Mouse (Mus musculus): ENCODE data around the gene Clcnka. TPM values are rescaled to one million over a fixed set of nuclear protein-coding genes. Genes with fewer than 3 reads are reported as not detected.

Clcnka gene
- polyA plus RNA-seq (2011; ENCODE audit: insufficient read length, low read depth, missing spikeins), result not detected in 2 replicates

DNA sequence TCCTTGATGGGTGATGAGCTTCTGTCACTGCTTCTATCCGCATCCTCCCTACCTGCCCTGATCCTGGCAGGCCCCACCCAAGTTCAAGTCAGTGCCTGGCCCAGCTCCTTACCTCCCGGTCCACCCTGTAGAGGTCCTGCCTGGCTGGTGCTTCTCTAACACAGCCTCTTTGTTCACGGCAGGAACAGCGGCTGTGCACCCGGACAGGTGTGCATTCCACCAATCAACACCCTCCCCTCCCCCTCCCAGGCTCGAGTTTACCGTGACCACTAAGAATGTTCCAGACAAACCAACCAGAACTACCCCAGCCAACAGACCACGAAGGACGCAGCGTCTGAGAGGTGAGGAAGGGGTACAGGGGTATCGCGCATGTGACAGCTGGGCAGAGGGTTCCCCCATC lies at the start of gene Clcnka:
Gene Clcnka (minus strand): TSS at position 180 of the 400 bp plus-strand sequence.
- H3K4me3 ChIP-seq (ENCODE audit: insufficient read depth, low read length), result no peak within 1 kb of the TSS
- no peak within 1 kb of the TSS for H3K27ac ChIP-seq (ENCODE audit: insufficient read depth, low read length)
- TF ChIP-seq POLR2A (IDR thresholded peaks at IDR 0.05; ENCODE audit: low read depth, low read length), result no peak
- TF ChIP-seq CTCF (IDR thresholded peaks at IDR 0.05; ENCODE audit: borderline replicate concordance, insufficient read depth, low read length), result no peak
- no peaks in the 10 kb centered on the region for H3K4me1 ChIP-seq (ENCODE audit: control insufficient read depth, insufficient read depth, low read length)

DNA sequence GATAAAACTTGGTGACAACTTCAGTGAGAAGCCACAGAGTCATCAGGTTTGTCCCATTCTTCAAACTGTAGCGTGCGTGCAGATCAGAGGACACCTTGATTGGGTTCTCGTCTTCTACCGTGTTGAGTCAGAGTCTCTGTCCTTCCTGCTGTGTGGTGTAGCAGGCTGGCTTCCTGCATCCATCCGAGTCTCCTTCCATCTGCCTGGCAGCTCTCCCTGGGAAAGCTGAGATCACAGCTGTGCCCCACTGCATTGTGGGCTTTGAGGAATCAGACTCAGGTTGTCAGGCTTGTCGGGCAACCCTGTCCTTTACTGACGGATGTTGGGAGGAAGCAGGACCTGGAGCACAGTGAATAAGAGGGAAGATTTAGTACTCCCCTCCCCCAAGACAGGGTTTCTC lies 47.7 kb upstream of the Clcnka start:
- TF ChIP-seq CTCF (IDR thresholded peaks at IDR 0.05; ENCODE audit: borderline replicate concordance, insufficient read depth, low read length) (no peak), POLR2A (IDR thresholded peaks at IDR 0.05; ENCODE audit: low read depth, low read length) (no peak)
- no peak overlapping the region for H3K27ac ChIP-seq (ENCODE audit: insufficient read depth, low read length)
- no peaks in the 10 kb centered on the region for H3K4me1 ChIP-seq (ENCODE audit: control insufficient read depth, insufficient read depth, low read length)
- H3K4me3 ChIP-seq (ENCODE audit: insufficient read depth, low read length), result no peak overlapping the region

- H3K27ac ChIP-seq (ENCODE audit: insufficient read depth, low read length), result no peak overlapping the region
- H3K4me3 ChIP-seq (ENCODE audit: insufficient read depth, low read length), result peak overlapping the region; percentile 76
- no peak for TF ChIP-seq POLR2A (IDR thresholded peaks at IDR 0.05; ENCODE audit: low read depth, low read length)
- no peak for TF ChIP-seq CTCF (IDR thresholded peaks at IDR 0.05; ENCODE audit: borderline replicate concordance, insufficient read depth, low read length)
- H3K4me1 ChIP-seq (ENCODE audit: control insufficient read depth, insufficient read depth, low read length), result no peaks in the 10 kb centered on the region
Observed at GRCm38 (mm10) chr4:141445328-141445720, 46.8 kb upstream of the Clcnka start.

DNA sequence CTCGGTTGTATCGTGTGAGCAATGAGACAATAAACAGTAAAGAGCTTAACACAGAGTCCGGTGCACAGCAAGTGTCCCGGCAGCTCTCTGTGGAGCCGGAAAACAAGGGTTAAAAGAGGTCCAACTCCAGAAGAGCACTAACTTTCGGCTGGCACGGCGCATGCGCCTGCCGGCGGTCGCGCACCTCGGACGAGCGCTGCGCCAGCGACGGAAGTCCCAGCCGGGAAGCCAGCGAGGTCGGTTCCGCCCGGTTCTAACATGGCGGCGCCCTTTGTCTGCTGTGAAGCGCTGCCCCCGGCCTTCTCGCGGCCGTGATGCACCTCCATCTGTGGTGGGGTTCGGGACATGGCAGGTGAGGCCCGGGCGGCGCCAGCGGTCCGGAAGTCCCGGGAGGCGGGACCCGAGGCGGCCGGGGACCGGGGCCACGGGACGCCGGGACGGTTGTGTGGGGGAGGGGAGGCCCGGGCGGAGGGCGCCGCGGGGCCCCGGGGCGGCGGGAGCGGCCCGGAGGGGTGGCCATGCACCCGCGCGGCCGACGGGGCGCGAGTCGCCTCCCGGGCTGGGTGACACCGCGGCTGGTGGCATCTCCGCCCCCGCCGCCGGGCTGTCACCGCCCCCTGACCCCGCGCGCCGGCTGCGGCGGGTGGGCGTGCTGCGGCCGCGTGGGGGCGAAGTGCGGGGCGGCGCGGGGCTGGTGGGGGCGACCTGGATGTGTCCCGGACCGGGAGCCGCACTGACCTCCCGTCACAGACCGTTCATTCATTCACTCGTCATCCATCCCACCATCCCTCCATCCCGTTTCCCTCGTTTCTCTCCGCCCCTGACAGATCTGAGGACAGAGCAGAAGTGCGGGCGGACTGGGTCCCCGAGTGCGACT lies 46.2 kb upstream of the Clcnka start, which contains the start of gene Zbtb17:
Gene Zbtb17 (plus strand): TSS at position 204 of the 877 bp plus-strand sequence.
- Histone ChIP-seq H3K27ac (ENCODE audit: insufficient read depth, low read length) (no peak within 1 kb of the TSS; the same call in 1 of the 2 replicates), H3K4me3 (ENCODE audit: insufficient read depth, low read length) (peak within 1 kb of the TSS; percentile 76), H3K4me1 (ENCODE audit: control insufficient read depth, insufficient read depth, low read length) (no peaks in the 10 kb centered on the region)
- TF ChIP-seq CTCF (IDR thresholded peaks at IDR 0.05; ENCODE audit: borderline replicate concordance, insufficient read depth, low read length), result no peak
- TF ChIP-seq POLR2A (IDR thresholded peaks at IDR 0.05; ENCODE audit: low read depth, low read length), result peak; percentile 67

DNA sequence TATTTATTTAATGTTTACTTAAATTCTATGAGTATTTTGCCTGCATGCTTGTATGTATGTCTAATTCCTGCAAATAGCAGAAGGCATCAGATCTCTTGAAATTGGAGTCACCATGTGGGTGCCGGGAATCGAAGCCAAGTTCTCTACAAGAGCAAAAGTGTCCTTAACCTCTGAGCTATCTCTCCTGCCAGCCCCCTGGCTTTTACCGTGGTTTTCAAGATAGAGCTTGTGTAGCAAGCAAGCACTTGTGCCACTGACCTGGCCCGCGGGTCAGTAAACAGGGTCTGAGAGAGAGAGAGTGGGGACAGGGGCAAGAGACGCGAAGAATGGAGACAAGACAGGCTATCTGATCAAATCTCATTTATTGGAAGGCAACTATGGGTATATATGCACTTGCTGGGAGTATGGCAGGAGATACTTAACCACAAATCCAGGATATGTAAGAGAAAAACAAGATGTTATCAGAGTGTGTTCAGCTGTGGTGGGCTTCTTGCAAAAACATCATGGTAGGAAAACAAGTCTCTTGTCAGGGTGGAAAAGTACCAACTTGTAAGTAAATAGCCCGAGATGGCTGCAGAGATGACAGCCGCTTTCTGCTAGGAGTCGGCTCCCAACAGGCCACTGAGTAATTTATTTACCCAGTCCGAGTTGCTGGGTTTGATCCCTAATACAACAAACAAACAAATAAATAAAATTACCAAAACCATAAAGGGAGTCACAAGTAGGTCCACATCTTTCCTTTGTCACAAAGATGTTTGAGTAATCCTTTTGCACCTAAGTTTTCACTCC lies 45.3 kb upstream of the Clcnka start:
- H3K27ac ChIP-seq (ENCODE audit: insufficient read depth, low read length), result no peak overlapping the region; the same call in 1 of the 2 replicates
- TF ChIP-seq POLR2A (IDR thresholded peaks at IDR 0.05; ENCODE audit: low read depth, low read length) (no peak), CTCF (IDR thresholded peaks at IDR 0.05; ENCODE audit: borderline replicate concordance, insufficient read depth, low read length) (no peak)
- no peaks in the 10 kb centered on the region for H3K4me1 ChIP-seq (ENCODE audit: control insufficient read depth, insufficient read depth, low read length)
- H3K4me3 ChIP-seq (ENCODE audit: insufficient read depth, low read length), result peak overlapping the region; percentile 66

- H3K4me1 ChIP-seq (ENCODE audit: control insufficient read depth, insufficient read depth, low read length), result no peaks in the 10 kb centered on the region
- TF ChIP-seq POLR2A (IDR thresholded peaks at IDR 0.05; ENCODE audit: low read depth, low read length), result no peak
- TF ChIP-seq CTCF (IDR thresholded peaks at IDR 0.05; ENCODE audit: borderline replicate concordance, insufficient read depth, low read length), result no peak
- no peak overlapping the region for H3K27ac ChIP-seq (ENCODE audit: insufficient read depth, low read length)
- H3K4me3 ChIP-seq (ENCODE audit: insufficient read depth, low read length), result no peak overlapping the region
Observed at GRCm38 (mm10) chr4:141440877-141441276, 42.4 kb upstream of the Clcnka start.

DNA sequence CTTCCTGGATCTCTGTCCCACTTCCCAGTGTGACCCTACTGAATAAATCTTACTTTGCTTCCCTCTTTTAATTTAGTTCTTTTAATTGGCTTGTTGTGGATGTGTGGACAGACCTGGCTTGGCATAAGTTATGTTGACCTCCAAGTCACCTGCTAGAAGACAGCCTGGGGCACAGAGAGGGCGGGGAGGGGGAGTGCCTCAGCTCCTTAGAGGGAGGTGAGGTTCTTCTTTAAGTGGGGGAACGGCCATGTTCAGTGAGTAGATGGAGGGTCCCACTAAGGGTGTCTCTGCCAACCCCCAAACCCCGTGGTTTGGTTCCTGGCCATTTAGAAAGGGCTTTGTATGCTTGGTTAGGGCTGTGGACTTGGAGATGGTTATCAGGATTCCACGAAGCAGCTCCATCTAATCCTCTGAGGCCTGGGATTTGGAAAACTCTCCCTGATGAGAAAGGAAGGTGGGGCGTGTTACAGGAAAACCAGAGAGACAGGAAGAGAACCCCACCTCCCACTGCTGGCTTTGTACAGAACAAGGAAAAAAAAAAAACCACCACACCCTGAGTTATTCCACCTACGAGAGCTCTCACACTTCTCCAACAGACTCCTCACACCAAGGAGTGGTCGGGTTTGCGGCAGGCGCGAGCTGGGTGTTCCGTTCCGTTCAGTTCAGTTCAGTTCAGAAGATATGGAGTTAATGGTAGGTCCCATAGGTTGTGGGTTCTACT lies 40.7 kb upstream of the Clcnka start:
- Histone ChIP-seq H3K4me3 (ENCODE audit: insufficient read depth, low read length) (no peak overlapping the region), H3K4me1 (ENCODE audit: control insufficient read depth, insufficient read depth, low read length) (no peaks in the 10 kb centered on the region), H3K27ac (ENCODE audit: insufficient read depth, low read length) (no peak overlapping the region)
- TF ChIP-seq CTCF (IDR thresholded peaks at IDR 0.05; ENCODE audit: borderline replicate concordance, insufficient read depth, low read length) (no peak), POLR2A (IDR thresholded peaks at IDR 0.05; ENCODE audit: low read depth, low read length) (no peak)

DNA sequence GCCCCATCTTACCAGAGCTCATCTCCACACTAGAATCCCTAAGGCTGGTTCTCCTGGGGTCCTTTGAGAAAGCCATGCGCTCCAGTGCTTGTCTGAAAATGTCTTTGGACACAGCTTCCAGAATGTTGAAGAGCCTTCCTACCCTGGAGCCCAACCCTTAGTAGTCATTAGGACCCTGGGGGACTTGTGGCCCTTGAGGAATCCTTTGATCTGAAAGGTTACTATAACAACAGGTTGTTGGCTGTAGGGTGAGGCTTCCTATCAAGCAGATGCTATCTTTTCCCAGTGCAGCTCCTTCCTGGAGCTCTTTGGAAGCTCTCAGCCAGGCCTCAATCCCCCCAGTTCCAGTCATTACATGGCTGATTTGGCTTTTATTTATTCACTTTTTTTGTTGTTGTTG lies 37.5 kb upstream of the Clcnka start, which contains the start of gene Srarp:
Gene Srarp (minus strand): TSS at position 132 of the 400 bp plus-strand sequence.
- no peak for TF ChIP-seq POLR2A (IDR thresholded peaks at IDR 0.05; ENCODE audit: low read depth, low read length)
- TF ChIP-seq CTCF (IDR thresholded peaks at IDR 0.05; ENCODE audit: borderline replicate concordance, insufficient read depth, low read length), result no peak
- Histone ChIP-seq H3K4me1 (ENCODE audit: control insufficient read depth, insufficient read depth, low read length) (no peaks in the 10 kb centered on the region), H3K27ac (ENCODE audit: insufficient read depth, low read length) (no peak within 1 kb of the TSS), H3K4me3 (ENCODE audit: insufficient read depth, low read length) (no peak within 1 kb of the TSS)

GRCm38 (mm10) chr4:141433191-141433590 lies 34.7 kb upstream of the Clcnka start:
- no peak overlapping the region for H3K4me3 ChIP-seq (ENCODE audit: insufficient read depth, low read length)
- TF ChIP-seq POLR2A (IDR thresholded peaks at IDR 0.05; ENCODE audit: low read depth, low read length), result no peak
- no peak for TF ChIP-seq CTCF (IDR thresholded peaks at IDR 0.05; ENCODE audit: borderline replicate concordance, insufficient read depth, low read length)
- no peak overlapping the region for H3K27ac ChIP-seq (ENCODE audit: insufficient read depth, low read length)
- H3K4me1 ChIP-seq (ENCODE audit: control insufficient read depth, insufficient read depth, low read length), result no peaks in the 10 kb centered on the region
